Mouse (Mus musculus): ENCODE data around the gene Npnt.

DNA sequence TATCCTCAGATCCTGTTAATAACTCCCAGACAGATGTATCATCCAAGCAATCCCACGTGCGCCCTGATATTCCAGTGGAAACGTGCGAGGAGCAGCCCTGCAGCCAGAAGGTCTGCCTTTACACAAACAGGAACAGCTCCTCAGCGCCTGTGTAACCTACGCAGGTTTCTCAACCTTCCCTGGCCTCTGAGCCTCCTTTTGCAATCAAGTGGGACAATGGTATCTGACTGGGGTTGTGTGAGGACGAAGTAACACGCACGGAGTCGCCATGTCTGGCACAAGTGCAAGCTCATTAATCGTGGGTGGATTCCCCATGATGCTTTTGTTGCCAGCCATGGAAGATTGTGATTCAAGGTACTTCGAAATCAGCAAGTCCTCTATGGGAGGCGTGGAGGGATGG, 86.2 kb downstream of the Npnt start:
- TF ChIP-seq CTCF (IDR thresholded peaks at IDR 0.05; ENCODE audit: low read depth) (no peak), EP300 (IDR thresholded peaks at IDR 0.05; ENCODE audit: low read depth) (no peak)

All from liver, embryonic 14.5 days (tissue).